In genomic region chr11:29745513-29745912, GRCm38 (mm10) we compare ENCODE assay signal across 28 mouse cellular contexts. TPM values are rescaled to one million over a fixed set of nuclear protein-coding genes. Genes with fewer than 3 reads are reported as not detected.
DNase-seq lines count a peak whose midpoint lies in the region; ATAC-seq lines count a peak whose summit lies in the region.
"Had no signal": no experiment of that assay in that cellular context is flagged by ENCODE, and none has a peak within 500 bp of the region (broad histone marks: within the 10 kb centered on the region; RNA-seq: fewer than 3 reads in every experiment).

No protein-coding gene starts in this region.

- no peaks in the 10 kb centered on the region for H3K4me1 ChIP-seq in heart, embryonic 12.5 days (replicated peaks)
- no peaks in the 10 kb centered on the region for H3K4me1 ChIP-seq in midbrain, embryonic 15.5 days
- H3K4me1 ChIP-seq: embryonic facial prominence, embryonic 12.5 days; hindbrain, embryonic 13.5 days; limb, embryonic 10.5 days; limb, embryonic 15.5 days; neural tube, embryonic 15.5 days had no signal

- ATAC-seq in heart, embryonic 12.5 days (ENCODE audit: insufficient number of reproducible peaks, low FRiP score), result no peak
- ATAC-seq in midbrain, embryonic 15.5 days (replicated peaks), result no peak
- ATAC-seq: intestine, embryonic 16.5 days had no signal

- no peak overlapping the region for H3K4me3 ChIP-seq in heart, embryonic 12.5 days
- no peak overlapping the region for H3K4me3 ChIP-seq in midbrain, embryonic 15.5 days
- H3K4me3 ChIP-seq: embryonic facial prominence, embryonic 12.5 days; forebrain, embryonic 15.5 days; hindbrain, embryonic 13.5 days; limb, embryonic 10.5 days; limb, embryonic 15.5 days; neural tube, embryonic 15.5 days had no signal

- H3K4me2 ChIP-seq in heart, embryonic 12.5 days, result no peak overlapping the region
- H3K4me2 ChIP-seq in midbrain, embryonic 15.5 days, result no peak overlapping the region
- H3K4me2 ChIP-seq: embryonic facial prominence, embryonic 12.5 days; forebrain, embryonic 15.5 days; heart, embryonic 11.5 days; hindbrain, embryonic 13.5 days; limb, embryonic 15.5 days; neural tube, embryonic 15.5 days had no signal

- 86% methylated on average over 2 of the region's 2 CpGs for WGBS in heart, embryonic 12.5 days
- WGBS in midbrain, embryonic 15.5 days, result 77% methylated on average over 2 of the region's 2 CpGs

- peak; percentile 55 for DNase-seq in heart, adult 11 months
- DNase-seq in cerebellum, adult 18-20 months, result peak; percentile 55
- DNase-seq in cerebellum, postnatal 10 days, result peak; percentile 71 to 72
- DNase-seq in kidney, adult 18-20 months, result no peak
- no peak for DNase-seq in c-Kit-positive CD71-positive TER-119-positive erythroid progenitor cells, embryonic 14.5 days (ENCODE audit: low spot score)
- DNase-seq: adrenal gland, postnatal 14 days; embryo, embryonic 11 days; gastrocnemius, postnatal 25 days; heart, adult 18-20 months; heart, postnatal 4 days; kidney, adult 9 months; kidney, postnatal 14 days; lung, adult 2 months; lung, postnatal 14 days; midbrain, embryonic 14.5 days; spleen, adult 18-20 months; thymus, postnatal 14 days had no signal

- no peak overlapping the region for H3K27ac ChIP-seq in heart, embryonic 12.5 days (ENCODE audit: poor library complexity, severe bottlenecking)
- H3K27ac ChIP-seq in midbrain, embryonic 15.5 days, result no peak overlapping the region
- H3K27ac ChIP-seq: embryonic facial prominence, embryonic 12.5 days; forebrain, embryonic 15.5 days; hindbrain, embryonic 13.5 days; limb, embryonic 10.5 days; limb, embryonic 15.5 days; liver, embryonic 14.5 days had no signal

- peaks cover 52% of the 10 kb centered on the region for H3K36me3 ChIP-seq in heart, embryonic 12.5 days
- peaks cover 27% of the 10 kb centered on the region; the same call in 1 of the 2 replicates for H3K36me3 ChIP-seq in midbrain, embryonic 15.5 days (replicated peaks)

- no peaks in the 10 kb centered on the region for H3K27me3 ChIP-seq in heart, embryonic 12.5 days (replicated peaks)
- no peaks in the 10 kb centered on the region for H3K27me3 ChIP-seq in midbrain, embryonic 15.5 days (replicated peaks)
- H3K27me3 ChIP-seq: embryonic facial prominence, embryonic 12.5 days; forebrain, embryonic 15.5 days; hindbrain, embryonic 13.5 days; limb, embryonic 15.5 days; neural tube, embryonic 15.5 days had no signal

- no peaks in the 10 kb centered on the region for H3K9me3 ChIP-seq in heart, embryonic 12.5 days (replicated peaks)
- H3K9me3 ChIP-seq in midbrain, embryonic 15.5 days, result no peaks in the 10 kb centered on the region
- H3K9me3 ChIP-seq: embryonic facial prominence, embryonic 12.5 days; forebrain, embryonic 15.5 days; hindbrain, embryonic 13.5 days; limb, embryonic 10.5 days; limb, embryonic 15.5 days; neural tube, embryonic 15.5 days had no signal

- H3K9ac ChIP-seq in heart, embryonic 12.5 days, result no peak overlapping the region
- no peak overlapping the region for H3K9ac ChIP-seq in midbrain, embryonic 15.5 days
- H3K9ac ChIP-seq: embryonic facial prominence, embryonic 12.5 days; forebrain, embryonic 15.5 days; hindbrain, embryonic 13.5 days; limb, embryonic 15.5 days; liver, embryonic 14.5 days; neural tube, embryonic 15.5 days had no signal

RNA-seq across cellular contexts. Expression of gene Rtn4, which starts 52.8 kb away (rescaled TPM):
- polyA plus RNA-seq in heart, embryonic 12.5 days (2016; fragmentation: Nextera tagmentation; extraction: Ambion mirVana), result 77.8 and 81.6 TPM in 2 replicates
- 128 and 134 TPM in 2 replicates for polyA plus RNA-seq in midbrain, embryonic 15.5 days (2015; fragmentation: Nextera tagmentation; extraction: Ambion mirVana)

Comparison
In these comparisons a context has a peak if more than half of its experiments do, and no peak if none do; other contexts are left out.
1. DNase-seq: peak in heart, adult 11 months (single experiment), cerebellum, adult 18-20 months (2 of 2) and cerebellum, postnatal 10 days (2 of 2); none in kidney, adult 18-20 months (single experiment) and c-Kit-positive CD71-positive TER-119-positive erythroid progenitor cells, embryonic 14.5 days (single experiment).